Mouse (Mus musculus): ENCODE measurements around the gene Tpi1. TPM values are rescaled to one million over a fixed set of nuclear protein-coding genes. Genes with fewer than 3 reads are reported as not detected.
"Not testable (repeated sequence)": the region's sequence is repeated elsewhere in the genome, so short reads cannot be mapped to it uniquely, and the experiment has no call there.

The Tpi1 gene
- polyA plus RNA-seq, 1 experiment from 2014 or later: 359 TPM

DNA sequence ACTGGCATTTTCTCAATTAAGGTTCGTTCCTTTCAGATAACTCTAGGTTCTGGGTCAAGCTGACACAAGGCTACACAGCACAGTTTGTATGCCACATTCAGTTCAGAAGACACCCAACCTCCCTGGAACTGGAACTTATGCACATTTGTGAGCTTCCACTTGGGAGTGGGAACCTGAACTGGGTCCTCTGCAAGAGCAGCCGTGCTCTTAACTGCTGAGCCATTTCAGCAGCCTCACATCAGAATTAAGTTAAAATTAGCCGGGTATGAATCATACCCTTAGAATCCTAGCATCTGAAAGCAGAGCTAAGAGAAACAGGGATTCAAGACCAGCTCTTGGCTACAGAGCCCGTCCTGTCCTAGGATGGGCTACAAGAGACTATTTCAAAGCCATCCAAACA, 6.7 kb downstream of the Tpi1 start:
- no peak overlapping the region for H3K4me3 ChIP-seq (replicated peaks; ENCODE audit: low read length)
- WGBS: 86% methylated on average over 4 of the region's 4 CpGs
- H3K4me2 ChIP-seq (ENCODE audit: low read length): no peak overlapping the region
- no peak overlapping the region for H3K9ac ChIP-seq (replicated peaks; ENCODE audit: low read depth, low read length)
- H3K27me3 ChIP-seq (replicated peaks; ENCODE audit: control insufficient read depth, insufficient read depth, low read length): no peaks in the 10 kb centered on the region
- no peaks in the 10 kb centered on the region for H3K9me3 ChIP-seq (ENCODE audit: control insufficient read depth, low read length)
- no peak overlapping the region for H3K27ac ChIP-seq (ENCODE audit: low read length)
- peaks cover 28% of the 10 kb centered on the region for H3K4me1 ChIP-seq (replicated peaks; ENCODE audit: control insufficient read depth, insufficient read depth, low read length)
- no peak for ATAC-seq
- no peaks in the 10 kb centered on the region for H3K36me3 ChIP-seq (ENCODE audit: control insufficient read depth, insufficient read depth)

DNA sequence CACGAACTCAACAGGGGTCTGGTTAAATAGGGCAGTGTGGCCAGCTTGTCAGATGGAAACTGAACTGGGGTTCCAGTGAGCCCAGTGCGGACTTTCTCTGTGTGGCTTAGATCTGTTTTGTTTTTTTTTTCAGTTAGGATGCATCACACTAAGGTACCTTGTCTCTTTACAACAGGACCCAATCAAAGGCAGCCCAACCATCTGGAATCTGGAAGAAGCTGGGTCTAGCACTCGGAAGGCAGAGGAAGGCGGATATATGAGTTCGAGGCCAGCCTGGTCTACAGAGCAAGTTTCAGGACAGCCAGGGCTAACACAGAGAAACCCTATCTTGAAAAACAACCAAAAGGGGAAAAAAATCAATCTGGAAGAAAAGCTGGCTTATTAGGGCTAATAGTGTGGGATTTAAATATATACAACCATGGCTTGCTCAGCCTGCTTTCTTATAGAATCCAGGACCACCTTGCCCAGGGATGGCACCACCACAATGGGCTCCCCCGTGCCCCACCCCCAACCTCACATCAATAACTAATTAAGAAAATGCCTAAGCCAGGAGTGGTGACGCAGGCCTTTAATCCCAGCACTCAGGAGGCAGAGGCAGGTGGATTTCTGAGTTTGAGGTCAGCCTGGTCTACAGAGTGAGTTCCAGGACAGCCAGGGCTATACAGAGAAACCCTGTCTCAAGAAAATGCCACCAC, 7.5 kb downstream of the Tpi1 start:
- H3K36me3 ChIP-seq (ENCODE audit: control insufficient read depth, insufficient read depth): no peaks in the 10 kb centered on the region
- no peaks in the 10 kb centered on the region for H3K9me3 ChIP-seq (ENCODE audit: control insufficient read depth, low read length)
- no peak overlapping the region for H3K9ac ChIP-seq (replicated peaks; ENCODE audit: low read depth, low read length)
- no peaks in the 10 kb centered on the region for H3K27me3 ChIP-seq (replicated peaks; ENCODE audit: control insufficient read depth, insufficient read depth, low read length)
- peaks cover 26% of the 10 kb centered on the region for H3K4me1 ChIP-seq (replicated peaks; ENCODE audit: control insufficient read depth, insufficient read depth, low read length)
- WGBS: 69% methylated on average over 7 of the region's 7 CpGs
- H3K27ac ChIP-seq (ENCODE audit: low read length): peak overlapping the region; percentile 69
- ATAC-seq: no peak
- peak overlapping the region; percentile 8; the same call in 1 of the 2 replicates for H3K4me3 ChIP-seq (replicated peaks; ENCODE audit: low read length)
- H3K4me2 ChIP-seq (ENCODE audit: low read length): peak overlapping the region; percentile 71

- H3K27me3 ChIP-seq (replicated peaks; ENCODE audit: control insufficient read depth, insufficient read depth, low read length): no peaks in the 10 kb centered on the region
- H3K9ac ChIP-seq (replicated peaks; ENCODE audit: low read depth, low read length): peak overlapping the region; percentile 47
- 1% methylated on average over 34 of the region's 34 CpGs for WGBS
- H3K9me3 ChIP-seq (ENCODE audit: control insufficient read depth, low read length): no peaks in the 10 kb centered on the region
- no peaks in the 10 kb centered on the region for H3K36me3 ChIP-seq (ENCODE audit: control insufficient read depth, insufficient read depth)
- peaks cover 26% of the 10 kb centered on the region for H3K4me1 ChIP-seq (replicated peaks; ENCODE audit: control insufficient read depth, insufficient read depth, low read length)
- ATAC-seq: peak; percentile 84
- peak overlapping the region; percentile 71 for H3K4me2 ChIP-seq (ENCODE audit: low read length)
- H3K4me3 ChIP-seq (replicated peaks; ENCODE audit: low read length): peak overlapping the region; percentile 48
- H3K27ac ChIP-seq (ENCODE audit: low read length): peak overlapping the region; percentile 81
Observed at GRCm38 (mm10) chr6:124805341-124806321, 8.5 kb downstream of the Tpi1 start.

DNA sequence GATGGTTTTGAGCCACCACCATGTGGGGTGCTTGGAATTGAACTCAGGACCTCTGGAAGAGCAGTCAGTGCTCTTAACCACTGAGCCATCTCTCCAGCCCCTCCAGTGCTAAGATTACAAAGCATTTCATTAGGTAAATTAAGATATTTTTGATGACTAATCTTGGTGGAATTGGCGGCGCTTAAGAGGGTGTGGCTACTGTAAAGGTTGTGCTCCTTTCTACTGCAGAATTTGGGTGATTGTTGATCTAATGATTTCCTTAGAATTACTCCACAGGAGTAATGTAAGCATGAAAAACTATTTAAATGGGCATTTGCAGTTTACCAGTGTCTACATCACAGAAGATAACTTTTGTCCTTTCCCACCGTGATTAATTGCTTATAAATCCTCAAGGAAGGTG, 9.8 kb downstream of the Tpi1 start:
- no peaks in the 10 kb centered on the region for H3K36me3 ChIP-seq (ENCODE audit: control insufficient read depth, insufficient read depth)
- no peak overlapping the region for H3K4me3 ChIP-seq (replicated peaks; ENCODE audit: low read length)
- H3K27me3 ChIP-seq (replicated peaks; ENCODE audit: control insufficient read depth, insufficient read depth, low read length): no peaks in the 10 kb centered on the region
- H3K4me1 ChIP-seq (replicated peaks; ENCODE audit: control insufficient read depth, insufficient read depth, low read length): peaks cover 19% of the 10 kb centered on the region
- H3K9me3 ChIP-seq (ENCODE audit: control insufficient read depth, low read length): no peaks in the 10 kb centered on the region
- 87% methylated on average over 3 of the region's 3 CpGs for WGBS
- ATAC-seq: no peak
- no peak overlapping the region for H3K9ac ChIP-seq (replicated peaks; ENCODE audit: low read depth, low read length)
- no peak overlapping the region for H3K4me2 ChIP-seq (ENCODE audit: low read length)
- H3K27ac ChIP-seq (ENCODE audit: low read length): no peak overlapping the region

DNA sequence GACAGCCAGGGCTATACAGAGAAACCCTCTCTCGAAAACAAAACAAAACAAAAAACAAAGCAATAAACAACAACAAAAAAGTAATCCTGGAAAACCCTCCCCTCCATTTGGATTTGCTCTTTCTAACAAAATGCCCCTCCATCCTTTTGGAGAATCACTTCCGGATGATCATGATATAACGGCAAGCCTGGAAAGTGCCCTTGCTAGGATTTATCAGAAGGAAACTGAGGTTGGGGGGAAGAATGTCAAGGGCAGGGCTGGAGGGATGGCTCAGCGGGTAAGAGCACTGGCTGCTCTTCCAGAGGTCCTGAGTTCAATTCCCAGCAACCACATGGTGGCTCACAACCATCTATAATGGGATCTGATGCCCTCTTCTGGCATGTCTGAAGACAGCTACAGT, 10.4 kb downstream of the Tpi1 start:
- H3K27ac ChIP-seq (ENCODE audit: low read length); H3K4me2 ChIP-seq (ENCODE audit: low read length); ATAC-seq; H3K27me3 ChIP-seq (replicated peaks; ENCODE audit: control insufficient read depth, insufficient read depth, low read length); H3K4me3 ChIP-seq (replicated peaks; ENCODE audit: low read length); H3K9ac ChIP-seq (replicated peaks; ENCODE audit: low read depth, low read length); H3K9me3 ChIP-seq (ENCODE audit: control insufficient read depth, low read length); H3K36me3 ChIP-seq (ENCODE audit: control insufficient read depth, insufficient read depth): not testable (repeated sequence)
- WGBS: 97% methylated on average over 4 of the region's 4 CpGs
- H3K4me1 ChIP-seq (replicated peaks; ENCODE audit: control insufficient read depth, insufficient read depth, low read length): peaks cover 12% of the 10 kb centered on the region

DNA sequence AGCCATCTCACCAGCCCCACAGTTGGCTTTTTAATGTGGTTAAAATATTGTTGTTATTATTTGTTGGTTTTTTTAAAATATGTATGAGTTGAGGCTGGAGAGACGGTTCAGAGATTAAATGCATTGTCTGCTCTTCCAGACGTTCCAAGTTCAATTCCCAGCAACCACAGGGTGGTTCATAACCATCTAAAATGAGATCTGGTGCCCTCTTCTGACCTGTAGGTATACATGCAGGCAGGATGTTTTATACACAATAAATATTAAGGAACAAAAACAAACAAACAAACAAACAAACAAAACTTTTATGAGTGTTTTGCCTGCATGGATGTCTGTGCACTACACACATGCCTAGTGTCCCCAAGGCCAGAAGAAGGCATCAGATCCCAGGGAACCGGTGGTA, 11.0 kb downstream of the Tpi1 start:
- H3K27me3 ChIP-seq (replicated peaks; ENCODE audit: control insufficient read depth, insufficient read depth, low read length): no peaks in the 10 kb centered on the region
- H3K4me2 ChIP-seq (ENCODE audit: low read length): no peak overlapping the region
- peaks cover 11% of the 10 kb centered on the region for H3K4me1 ChIP-seq (replicated peaks; ENCODE audit: control insufficient read depth, insufficient read depth, low read length)
- no peak overlapping the region for H3K4me3 ChIP-seq (replicated peaks; ENCODE audit: low read length)
- 72% methylated on average over 3 of the region's 3 CpGs for WGBS
- no peak overlapping the region for H3K9ac ChIP-seq (replicated peaks; ENCODE audit: low read depth, low read length)
- H3K27ac ChIP-seq (ENCODE audit: low read length): no peak overlapping the region
- H3K36me3 ChIP-seq (ENCODE audit: control insufficient read depth, insufficient read depth): no peaks in the 10 kb centered on the region
- ATAC-seq: no peak
- no peaks in the 10 kb centered on the region for H3K9me3 ChIP-seq (ENCODE audit: control insufficient read depth, low read length)

- H3K4me2 ChIP-seq (ENCODE audit: low read length); H3K4me3 ChIP-seq (replicated peaks; ENCODE audit: low read length); H3K27ac ChIP-seq (ENCODE audit: low read length); ATAC-seq; H3K9ac ChIP-seq (replicated peaks; ENCODE audit: low read depth, low read length); H3K9me3 ChIP-seq (ENCODE audit: control insufficient read depth, low read length); H3K27me3 ChIP-seq (replicated peaks; ENCODE audit: control insufficient read depth, insufficient read depth, low read length); H3K36me3 ChIP-seq (ENCODE audit: control insufficient read depth, insufficient read depth): not testable (repeated sequence)
- peaks cover 11% of the 10 kb centered on the region for H3K4me1 ChIP-seq (replicated peaks; ENCODE audit: control insufficient read depth, insufficient read depth, low read length)
- 16% methylated on average over 6 of the region's 9 CpGs for WGBS
Observed at GRCm38 (mm10) chr6:124802400-124802799, 11.7 kb downstream of the Tpi1 start.

DNA sequence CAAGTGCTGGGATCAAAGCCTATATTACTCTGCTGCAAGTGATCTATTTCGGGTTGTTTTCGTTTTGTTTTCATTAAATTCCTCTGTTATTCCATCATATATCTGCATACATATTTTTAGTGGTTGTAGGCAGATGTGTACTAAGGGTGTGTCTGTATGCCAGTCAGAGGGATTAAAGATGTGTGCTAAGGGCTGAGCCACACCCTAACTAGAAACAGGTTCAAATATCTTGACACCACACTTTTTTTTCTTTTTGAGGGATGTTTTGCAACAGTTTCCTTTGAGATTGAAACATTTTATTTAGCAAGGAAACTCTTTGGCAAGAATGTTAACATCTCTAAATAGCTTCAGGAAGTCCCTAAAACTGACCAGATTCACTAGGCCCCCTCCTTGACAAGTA, 17.9 kb downstream of the Tpi1 start:
- H3K36me3 ChIP-seq (ENCODE audit: control insufficient read depth, insufficient read depth): no peaks in the 10 kb centered on the region
- 85% methylated on average over 2 of the region's 2 CpGs for WGBS
- ATAC-seq: no peak
- no peak overlapping the region for H3K4me3 ChIP-seq (replicated peaks; ENCODE audit: low read length)
- no peaks in the 10 kb centered on the region for H3K9me3 ChIP-seq (ENCODE audit: control insufficient read depth, low read length)
- H3K27me3 ChIP-seq (replicated peaks; ENCODE audit: control insufficient read depth, insufficient read depth, low read length): no peaks in the 10 kb centered on the region
- H3K4me2 ChIP-seq (ENCODE audit: low read length): no peak overlapping the region
- no peak overlapping the region for H3K9ac ChIP-seq (replicated peaks; ENCODE audit: low read depth, low read length)
- no peaks in the 10 kb centered on the region for H3K4me1 ChIP-seq (replicated peaks; ENCODE audit: control insufficient read depth, insufficient read depth, low read length)
- no peak overlapping the region for H3K27ac ChIP-seq (ENCODE audit: low read length)

GRCm38 (mm10) chr6:124795781-124796180, 18.3 kb downstream of the Tpi1 start:
- ATAC-seq: no peak
- H3K4me3 ChIP-seq (replicated peaks; ENCODE audit: low read length): no peak overlapping the region
- WGBS: 49% methylated on average over 4 of the region's 4 CpGs
- H3K9me3 ChIP-seq (ENCODE audit: control insufficient read depth, low read length): no peaks in the 10 kb centered on the region
- H3K4me1 ChIP-seq (replicated peaks; ENCODE audit: control insufficient read depth, insufficient read depth, low read length): no peaks in the 10 kb centered on the region
- no peak overlapping the region for H3K27ac ChIP-seq (ENCODE audit: low read length)
- no peaks in the 10 kb centered on the region for H3K36me3 ChIP-seq (ENCODE audit: control insufficient read depth, insufficient read depth)
- H3K9ac ChIP-seq (replicated peaks; ENCODE audit: low read depth, low read length): no peak overlapping the region
- no peaks in the 10 kb centered on the region for H3K27me3 ChIP-seq (replicated peaks; ENCODE audit: control insufficient read depth, insufficient read depth, low read length)
- no peak overlapping the region for H3K4me2 ChIP-seq (ENCODE audit: low read length)

Measured in forebrain, embryonic 16.5 days (tissue).